Mouse (Mus musculus) stomach, embryonic 14.5 days (tissue): ENCODE measurements around the gene Scarb2. TPM values are rescaled to one million over a fixed set of nuclear protein-coding genes. Genes with fewer than 3 reads are reported as not detected.
"Not testable (repeated sequence)": the region's sequence is repeated elsewhere in the genome, so short reads cannot be mapped to it uniquely, and the experiment has no call there.

Experiments
- ATAC-seq: fragments of 200-750 bp; cut with Nextera tagmentation; 2 replicates; pipeline ENCODE4 v1.8.0; 2017; ENCODE audit warnings: low read depth, moderate TSS enrichment; ENCODE audit not compliant: insufficient number of reproducible peaks, insufficient read depth, low FRiP score
- H3K27ac ChIP-seq: fragments of 300-500 bp; sonication (generic); 2 replicates; pipeline ENCODE4 v1.5.1; 2014; ENCODE audit warnings: mild to moderate bottlenecking, low read length, moderate library complexity, mixed read lengths
- H3K27me3 ChIP-seq: fragments of 300-500 bp; sonication (generic); 2 replicates; pipeline ENCODE4 v1.6.1; 2014; ENCODE audit warnings: low read length, control low read depth, mixed read lengths; ENCODE audit not compliant: control insufficient read depth, insufficient read depth
- H3K36me3 ChIP-seq: fragments of 300-500 bp; sonication (generic); 2 replicates; pipeline ENCODE4 v1.6.1; 2014; ENCODE audit warnings: mild to moderate bottlenecking, control low read depth, low read length, moderate library complexity, mixed read lengths; ENCODE audit not compliant: control insufficient read depth, insufficient read depth
- H3K4me1 ChIP-seq: fragments of 300-500 bp; sonication (generic); 2 replicates; pipeline ENCODE4 v1.6.1; 2014; ENCODE audit warnings: low read length, control low read depth, mixed read lengths; ENCODE audit not compliant: control insufficient read depth, insufficient read depth
- H3K4me2 ChIP-seq: fragments of 300-500 bp; sonication (generic); replicated peaks from 2 replicates; pipeline ENCODE4 v1.6.1; 2014; ENCODE audit warnings: low read depth, low read length, control low read depth
- H3K4me3 ChIP-seq: fragments of 300-500 bp; sonication (generic); 2 replicates; pipeline ENCODE4 v1.5.1; 2014; ENCODE audit warnings: low read depth, low read length, control low read depth
- H3K9ac ChIP-seq: fragments of 300-500 bp; sonication (generic); replicated peaks from 2 replicates; pipeline ENCODE4 v1.6.1; 2014; ENCODE audit warnings: low read depth, mild to moderate bottlenecking, control low read depth, low read length, moderate library complexity, mixed read lengths
- H3K9me3 ChIP-seq: fragments of 300-500 bp; sonication (generic); 2 replicates; pipeline ENCODE4 v1.6.1; 2016; ENCODE audit warnings: low read depth, low read length, control low read depth; ENCODE audit not compliant: control insufficient read depth
- WGBS: fragments of 180-500 bp; shearing (Covaris S2); extraction: QIAGEN DNeasy Blood & Tissue Kit; methylation state at CpG from one replicate; pipeline ENCODE4 v1.1.7; 2014; 5-methylcytosine and 5-hydroxymethylcytosine counted together
- polyA plus RNA-seq: library from polyadenylated mRNA; unstranded; fragments of >200 nt; fragmentation: Nextera tagmentation; extraction: Ambion mirVana; gene quantifications from 2 replicates; pipeline ENCODE4 v1.2.1, GENCODE M21; 2014

Scarb2 gene
- polyA plus RNA-seq = 13.0 and 13.1 TPM in 2 replicates

GRCm38 (mm10) chr5:92506733-92507132, at the start of gene Scarb2:
TSS of gene Scarb2 (minus strand) at chr5:92506833.
- no peaks in the 10 kb centered on the region for H3K9me3 ChIP-seq
- H3K27ac ChIP-seq = peak within 1 kb of the TSS; percentile 93
- ATAC-seq = no peak
- peak within 1 kb of the TSS; percentile 72 for H3K4me2 ChIP-seq
- H3K27me3 ChIP-seq = no peaks in the 10 kb centered on the region
- H3K4me3 ChIP-seq = peak within 1 kb of the TSS; percentile 65
- H3K9ac ChIP-seq = no peak within 1 kb of the TSS
- H3K36me3 ChIP-seq = no peaks in the 10 kb centered on the region
- peaks cover 23% of the 10 kb centered on the region for H3K4me1 ChIP-seq

- H3K4me3 ChIP-seq = no peak overlapping the region
- no peak overlapping the region for H3K4me2 ChIP-seq
- H3K36me3 ChIP-seq = no peaks in the 10 kb centered on the region
- no peaks in the 10 kb centered on the region for H3K4me1 ChIP-seq
- no peak for ATAC-seq
- no peak overlapping the region for H3K27ac ChIP-seq
- H3K9ac ChIP-seq = no peak overlapping the region
- WGBS = 91% methylated on average over 1 of the region's 1 CpGs
- no peaks in the 10 kb centered on the region for H3K9me3 ChIP-seq
- H3K27me3 ChIP-seq = no peaks in the 10 kb centered on the region
Measured at GRCm38 (mm10) chr5:92555905-92556304, 49.3 kb upstream of the Scarb2 start.

GRCm38 (mm10) chr5:92554891-92555511, 48.4 kb upstream of the Scarb2 start, which contains the start of gene Fam47e:
TSS of gene Fam47e (plus strand) at chr5:92555069.
- Histone ChIP-seq H3K36me3 (no peaks in the 10 kb centered on the region), H3K4me1 (no peaks in the 10 kb centered on the region), H3K27ac (no peak within 1 kb of the TSS), H3K4me2 (no peak within 1 kb of the TSS), H3K9ac (no peak within 1 kb of the TSS), H3K4me3 (no peak within 1 kb of the TSS), H3K27me3 (no peaks in the 10 kb centered on the region), H3K9me3 (no peaks in the 10 kb centered on the region)
- WGBS = 71% methylated on average over 16 of the region's 16 CpGs
- ATAC-seq = peak; percentile 28; the same call in 1 of the 2 replicates

GRCm38 (mm10) chr5:92554443-92554842, 47.8 kb upstream of the Scarb2 start:
- H3K9me3 ChIP-seq = no peaks in the 10 kb centered on the region
- no peak for ATAC-seq
- no peaks in the 10 kb centered on the region for H3K36me3 ChIP-seq
- no peak overlapping the region for H3K4me2 ChIP-seq
- no peak overlapping the region for H3K9ac ChIP-seq
- H3K4me1 ChIP-seq = no peaks in the 10 kb centered on the region
- H3K4me3 ChIP-seq = no peak overlapping the region
- H3K27ac ChIP-seq = no peak overlapping the region
- 74% methylated on average over 4 of the region's 4 CpGs for WGBS
- no peaks in the 10 kb centered on the region for H3K27me3 ChIP-seq

- WGBS = 68% methylated on average over 3 of the region's 3 CpGs
- no peaks in the 10 kb centered on the region for H3K36me3 ChIP-seq
- ATAC-seq = no peak
Measured at GRCm38 (mm10) chr5:92553939-92554338, 47.3 kb upstream of the Scarb2 start.

GRCm38 (mm10) chr5:92552611-92553010, 46.0 kb upstream of the Scarb2 start:
- WGBS = 90% methylated on average over 2 of the region's 2 CpGs
- Histone ChIP-seq H3K9me3 (no peaks in the 10 kb centered on the region), H3K4me3 (no peak overlapping the region), H3K4me2 (no peak overlapping the region), H3K9ac (no peak overlapping the region), H3K27ac (no peak overlapping the region), H3K4me1 (no peaks in the 10 kb centered on the region), H3K27me3 (no peaks in the 10 kb centered on the region), H3K36me3 (no peaks in the 10 kb centered on the region)
- ATAC-seq = no peak

More at GRCm38 (mm10) chr5:92553939-92554338, 47.3 kb upstream of the Scarb2 start:
- Histone ChIP-seq H3K27ac (no peak overlapping the region), H3K4me2 (no peak overlapping the region), H3K4me3 (no peak overlapping the region), H3K4me1 (no peaks in the 10 kb centered on the region), H3K9me3 (no peaks in the 10 kb centered on the region), H3K9ac (no peak overlapping the region), H3K27me3 (no peaks in the 10 kb centered on the region)

DNA sequence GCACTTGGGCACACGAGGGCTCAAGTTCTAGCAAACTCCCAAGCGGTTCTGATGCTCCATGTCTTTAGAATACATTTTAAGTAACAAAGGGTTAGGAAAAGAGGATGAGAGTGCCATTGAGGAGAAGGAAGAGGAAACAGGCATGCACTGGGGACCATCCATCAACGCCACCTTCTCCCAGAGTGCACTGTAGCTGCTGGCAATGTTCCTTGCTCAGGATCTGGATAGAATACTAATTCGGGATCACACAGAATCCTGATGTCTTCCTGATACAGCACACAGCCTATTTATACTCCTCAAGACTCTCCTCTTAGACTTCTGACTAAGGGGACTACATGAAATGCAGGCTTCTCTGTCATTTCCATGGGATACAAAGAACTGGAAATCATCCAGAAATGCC, 33.1 kb upstream of the Scarb2 start:
- ATAC-seq = no peak
- no peaks in the 10 kb centered on the region for H3K27me3 ChIP-seq
- no peak overlapping the region for H3K27ac ChIP-seq
- no peaks in the 10 kb centered on the region for H3K36me3 ChIP-seq
- H3K4me3 ChIP-seq = no peak overlapping the region
- H3K9me3 ChIP-seq = no peaks in the 10 kb centered on the region
- H3K4me1 ChIP-seq = no peaks in the 10 kb centered on the region
- no peak overlapping the region for H3K9ac ChIP-seq
- WGBS = 74% methylated on average over 4 of the region's 4 CpGs
- no peak overlapping the region for H3K4me2 ChIP-seq

GRCm38 (mm10) chr5:92524821-92525258, 18.2 kb upstream of the Scarb2 start:
- no peak for ATAC-seq
- 63% methylated on average over 6 of the region's 6 CpGs for WGBS
- H3K9me3 ChIP-seq = no peaks in the 10 kb centered on the region
- H3K27me3 ChIP-seq = no peaks in the 10 kb centered on the region
- H3K27ac ChIP-seq = no peak overlapping the region
- no peaks in the 10 kb centered on the region for H3K36me3 ChIP-seq
- no peak overlapping the region for H3K4me2 ChIP-seq
- H3K4me1 ChIP-seq = no peaks in the 10 kb centered on the region
- H3K4me3 ChIP-seq = no peak overlapping the region
- H3K9ac ChIP-seq = no peak overlapping the region

DNA sequence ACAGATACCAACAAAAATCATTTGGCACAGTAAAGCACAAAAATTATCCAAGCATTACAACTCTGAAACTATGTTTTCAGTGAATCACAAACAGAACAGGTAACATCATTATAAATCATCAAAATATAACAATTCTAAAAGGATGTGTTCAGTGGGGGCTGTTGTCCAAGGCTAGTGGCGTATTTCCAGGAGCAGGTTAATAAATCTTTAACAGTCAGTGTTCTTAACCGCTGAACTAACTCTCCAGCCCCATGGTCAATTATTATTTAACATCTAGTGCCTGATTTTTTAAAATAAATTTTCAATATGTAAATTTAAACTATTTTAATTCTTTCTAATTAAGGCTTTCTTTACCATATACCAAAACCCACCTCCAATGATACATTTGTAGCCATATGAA, 14.5 kb upstream of the Scarb2 start:
- 58% methylated on average over 2 of the region's 2 CpGs for WGBS
- H3K27me3 ChIP-seq, H3K9me3 ChIP-seq, H3K27ac ChIP-seq, H3K4me3 ChIP-seq, H3K36me3 ChIP-seq, H3K9ac ChIP-seq, H3K4me1 ChIP-seq, ATAC-seq, H3K4me2 ChIP-seq: not testable (repeated sequence)
